Mouse (Mus musculus): ENCODE measurements around the gene Gm15023.
"Not testable (repeated sequence)": the region's sequence is repeated elsewhere in the genome, so short reads cannot be mapped to it uniquely, and the experiment has no call there.

DNA sequence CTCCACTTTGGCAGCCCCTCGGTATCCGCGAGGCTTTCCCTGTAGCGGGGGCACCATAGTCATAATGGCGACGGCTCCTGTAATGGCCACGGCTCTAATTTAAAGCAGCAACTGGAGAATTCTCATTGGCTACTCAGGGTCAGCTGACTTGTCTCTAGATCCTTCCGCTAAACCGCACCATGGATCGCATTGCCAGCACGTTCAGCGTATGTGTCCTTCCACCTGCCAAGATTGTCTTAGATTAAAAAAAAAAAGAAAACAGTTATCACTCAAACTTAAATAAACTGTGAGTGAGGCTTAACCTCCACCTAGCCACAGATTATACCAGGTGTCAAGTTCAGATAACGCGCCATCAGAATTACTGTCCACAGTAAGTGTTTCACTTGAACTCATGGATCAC is at the start of gene Gm15023:
- TF ChIP-seq POLR2A (IDR thresholded peaks at IDR 0.05; ENCODE audit: insufficient read length, low read depth); MAX (IDR thresholded peaks at IDR 0.05; ENCODE audit: low read depth); CEBPB (IDR thresholded peaks at IDR 0.05; ENCODE audit: insufficient read depth, poor library complexity, severe bottlenecking); MYOD1 (IDR thresholded peaks at IDR 0.05; ENCODE audit: control insufficient read depth in 1 of 3, insufficient read length in 2 of 3, low read depth in 2 of 3); USF1 (IDR thresholded peaks at IDR 0.05; ENCODE audit: low read depth); TCF12 (IDR thresholded peaks at IDR 0.05; ENCODE audit: insufficient read depth, poor library complexity, severe bottlenecking): not testable (repeated sequence)
